Mouse (Mus musculus) CH12.LX (cell line): Measurements from ENCODE around the gene Wfdc12. TPM values are rescaled to one million over a fixed set of nuclear protein-coding genes. Genes with fewer than 3 reads are reported as not detected.

Experiments used
- DNase-seq: peaks from one replicate; pipeline ENCODE4 v3.0.0-alpha.2; 2013; ENCODE audit errors: extremely low read depth
- H3K27ac ChIP-seq: 2 replicates; pipeline ENCODE4 v1.5.1; 2012; ENCODE audit warnings: low read depth, mild to moderate bottlenecking, control low read depth, moderate library complexity; ENCODE audit not compliant: insufficient read depth
- H3K27me3 ChIP-seq: replicated peaks from 2 replicates; pipeline ENCODE3; 2012; ENCODE audit warnings: inconsistent platforms
- H3K36me3 ChIP-seq, 2 experiments: replicated peaks in 1 of 2; 2 replicates each; pipeline versions ENCODE3 to v1.6.1; 2012; ENCODE audit warnings: inconsistent platforms in 1 of 2, low read length in 1 of 2, mild to moderate bottlenecking in 1 of 2, mixed read lengths in 1 of 2, moderate library complexity in 1 of 2; ENCODE audit not compliant: control insufficient read depth in 1 of 2, insufficient read depth in 1 of 2
- H3K4me1 ChIP-seq, 2 experiments: 2 replicates each; pipeline ENCODE4 v1.6.1; 2012; ENCODE audit warnings: inconsistent platforms in 1 of 2, moderate library complexity in 1 of 2; ENCODE audit not compliant: insufficient read depth in 2 of 2, control insufficient read depth in 1 of 2
- H3K4me2 ChIP-seq: 2 replicates; pipeline ENCODE4 v1.6.1; 2012; ENCODE audit warnings: low read depth, mild to moderate bottlenecking, control low read depth; ENCODE audit not compliant: poor library complexity, insufficient read depth, severe bottlenecking
- H3K4me3 ChIP-seq, 3 experiments: fragments of 150-350 bp in 1 of 3; sonication (generic) in 1 of 3; replicated peaks in 1 of 3; 2 replicates each; pipeline versions ENCODE3 to v1.5.1; 2011 to 2012; ENCODE audit warnings: low read depth in 2 of 3, low read length in 2 of 3, mild to moderate bottlenecking in 2 of 3, moderate library complexity in 2 of 3, control low read depth in 1 of 3, improper control_type of control experiment in 1 of 3, inconsistent platforms in 1 of 3, mixed read lengths in 1 of 3; ENCODE audit not compliant: poor library complexity in 1 of 3
- H3K79me2 ChIP-seq: replicated peaks from 2 replicates; pipeline ENCODE4 v1.6.1; 2012; ENCODE audit warnings: mild to moderate bottlenecking, moderate library complexity; ENCODE audit not compliant: control insufficient read depth, poor library complexity, insufficient read depth, severe bottlenecking; ENCODE audit errors: extremely low read depth
- H3K9ac ChIP-seq: 2 replicates; pipeline ENCODE4 v1.6.1; 2012; ENCODE audit warnings: low read depth, mild to moderate bottlenecking, control low read depth, moderate library complexity; ENCODE audit not compliant: insufficient read depth
- H3K9me3 ChIP-seq: replicated peaks from 2 replicates; pipeline ENCODE3; 2012; ENCODE audit warnings: low read length, inconsistent platforms, mixed read lengths
- BHLHE40 ChIP-seq: IDR thresholded peaks from 2 replicates; pipeline ENCODE4 v1.6.1; 2011; ENCODE audit warnings: mild to moderate bottlenecking, low read depth, low read length, improper control_type of control experiment
- CHD2 ChIP-seq: IDR thresholded peaks from 2 replicates; pipeline ENCODE4 v1.6.1; 2011; ENCODE audit warnings: low read length, improper control_type of control experiment
- CTCF ChIP-seq, 2 experiments: IDR thresholded peaks in 1 of 2; conservative IDR thresholded peaks in 1 of 2; 2 replicates each; pipeline ENCODE4 v1.5.1; 2011 to 2012; ENCODE audit warnings: low read depth in 2 of 2, low read length in 2 of 2, improper control_type of control experiment in 1 of 2, inconsistent platforms in 1 of 2, mild to moderate bottlenecking in 1 of 2, moderate library complexity in 1 of 2
- E2F4 ChIP-seq: IDR thresholded peaks from 2 replicates; pipeline ENCODE4 v1.6.1; 2011; ENCODE audit warnings: low read depth, low read length, improper control_type of control experiment; ENCODE audit not compliant: insufficient replicate concordance
- ELF1 ChIP-seq: IDR thresholded peaks from 2 replicates; pipeline ENCODE4 v1.6.1; 2014; ENCODE audit warnings: low read depth, mild to moderate bottlenecking, inconsistent platforms, low read length, improper control_type of control experiment
- EP300 ChIP-seq: IDR thresholded peaks from 2 replicates; pipeline ENCODE4 v1.6.1; 2011; ENCODE audit warnings: low read length, improper control_type of control experiment
- ETS1 ChIP-seq: conservative IDR thresholded peaks from 2 replicates; pipeline ENCODE4 v1.6.1; 2012; ENCODE audit warnings: low read depth, mild to moderate bottlenecking, inconsistent platforms, low read length, improper control_type of control experiment, moderate library complexity
- GABPA ChIP-seq: IDR thresholded peaks from 2 replicates; pipeline ENCODE4 v1.6.1; 2012; ENCODE audit warnings: low read depth, low read length, improper control_type of control experiment, inconsistent platforms; ENCODE audit not compliant: insufficient replicate concordance
- IRF4 ChIP-seq: IDR thresholded peaks from 2 replicates; pipeline ENCODE4 v1.6.1; 2014; ENCODE audit warnings: low read depth, mild to moderate bottlenecking, inconsistent platforms, low read length, improper control_type of control experiment
- JUND ChIP-seq: conservative IDR thresholded peaks from 2 replicates; pipeline ENCODE4 v1.6.1; 2011; ENCODE audit warnings: low read depth, low read length, improper control_type of control experiment
- KAT2A ChIP-seq: IDR thresholded peaks from 2 replicates; pipeline ENCODE4 v1.6.1; 2012; ENCODE audit warnings: low read length, improper control_type of control experiment, inconsistent platforms; ENCODE audit not compliant: insufficient replicate concordance
- MAX ChIP-seq: IDR thresholded peaks from 2 replicates; pipeline ENCODE4 v1.6.1; 2011; ENCODE audit warnings: low read length, improper control_type of control experiment
- MAZ ChIP-seq: IDR thresholded peaks from 2 replicates; pipeline ENCODE4 v1.6.1; 2012; ENCODE audit warnings: low read depth, mild to moderate bottlenecking, inconsistent platforms, low read length, improper control_type of control experiment, moderate library complexity
- MEF2A ChIP-seq: IDR thresholded peaks from 2 replicates; pipeline ENCODE4 v1.6.1; 2014; ENCODE audit warnings: low read depth, mild to moderate bottlenecking, inconsistent platforms, low read length, improper control_type of control experiment, borderline replicate concordance
- MYC ChIP-seq: IDR thresholded peaks from 2 replicates; pipeline ENCODE4 v1.6.1; 2011; ENCODE audit warnings: low read depth, mild to moderate bottlenecking, improper control_type of control experiment, low read length
- RCOR1 ChIP-seq: conservative IDR thresholded peaks from 2 replicates; pipeline ENCODE4 v1.6.1; 2012; ENCODE audit warnings: low read depth, mild to moderate bottlenecking, inconsistent platforms, low read length, improper control_type of control experiment
- SIN3A ChIP-seq: IDR thresholded peaks from 2 replicates; pipeline ENCODE4 v1.6.1; 2012; ENCODE audit warnings: low read length, improper control_type of control experiment, inconsistent platforms
- SMC3 ChIP-seq: IDR thresholded peaks from 2 replicates; pipeline ENCODE4 v1.6.1; 2011; ENCODE audit warnings: low read depth, low read length, improper control_type of control experiment
- TBP ChIP-seq: conservative IDR thresholded peaks from 2 replicates; pipeline ENCODE4 v1.6.1; 2011; ENCODE audit warnings: low read depth, low read length, improper control_type of control experiment
- UBTF ChIP-seq: IDR thresholded peaks from 2 replicates; pipeline ENCODE4 v1.6.1; 2012; ENCODE audit warnings: low read depth, mild to moderate bottlenecking, inconsistent platforms, low read length, improper control_type of control experiment, moderate library complexity
- USF1 ChIP-seq: IDR thresholded peaks from 2 replicates; pipeline ENCODE4 v1.6.1; 2014; ENCODE audit warnings: low read depth, mild to moderate bottlenecking, inconsistent platforms, low read length, improper control_type of control experiment
- ZMIZ1 ChIP-seq: IDR thresholded peaks from 2 replicates; pipeline ENCODE4 v1.6.1; 2012; ENCODE audit warnings: low read depth, mild to moderate bottlenecking, inconsistent platforms, low read length, improper control_type of control experiment
- dilution Hi-C: fragments of 300-500 bp; cut with MboI; formaldehyde crosslinking; loops from 2 replicates; pipeline ENCODE4 v1.14.3; 2020; ENCODE audit warnings: low sequenced_read_pairs; ENCODE audit not compliant: extremely low pct_unique_long_range_greater_than_20kb, extremely low pct_ligation_motif_present
- in situ Hi-C: fragments of 300-500 bp; cut with MboI; formaldehyde crosslinking; loops from 3 replicates; pipeline ENCODE4 v1.14.3; 2019; ENCODE audit warnings: low sequenced_read_pairs, low pct_ligation_motif_present, low pct_unique_long_range_greater_than_20kb, mixed read lengths
- polyA plus RNA-seq: library from polyadenylated mRNA; unstranded; fragments of >175 nt; gene quantifications from 2 replicates; pipeline ENCODE4 v1.2.1, GENCODE M21; 2012; ENCODE audit warnings: low read depth; ENCODE audit not compliant: insufficient read length
- total RNA-seq, 2 experiments: library from RNA; depleted of rRNA; stranded (reverse); fragments of 300-350 nt in 1 of 2; fragments of >200 nt in 1 of 2; gene quantifications; 2 replicates each; pipeline ENCODE4 v1.2.3; 2012 to 2014

The Wfdc12 gene
- total and polyA plus RNA-seq, 3 experiments = not detected

- Histone ChIP-seq H3K27me3 (no peaks in the 10 kb centered on the region), H3K9ac (no peak overlapping the region), H3K4me2 (no peak overlapping the region), H3K36me3 (peaks cover 73 to 95% of the 10 kb centered on the region in 2 experiments), H3K27ac (no peak overlapping the region), H3K4me1 (peaks cover 0 to 17% of the 10 kb centered on the region in 2 experiments; a peak in 2 of 4 replicates), H3K9me3 (no peaks in the 10 kb centered on the region), H3K4me3 (no peak overlapping the region), H3K79me2 (no peaks in the 10 kb centered on the region)
- no peak for DNase-seq
- TF ChIP-seq TBP (no peak), RCOR1 (no peak), MYC (no peak), EP300 (no peak), SMC3 (no peak), KAT2A (no peak), ETS1 (no peak)
- in situ Hi-C loops (no loop called here), dilution Hi-C loops (no loop called here)
Measured at GRCm38 (mm10) chr2:164152341-164152740, 38.1 kb downstream of the Wfdc12 start.

GRCm38 (mm10) chr2:164150086-164150760 is 40.2 kb downstream of the Wfdc12 start:
- no peak for DNase-seq
- no peak overlapping the region for H3K9ac ChIP-seq
- no peak overlapping the region for H3K4me2 ChIP-seq
- no peaks in the 10 kb centered on the region for H3K79me2 ChIP-seq
- H3K4me1 ChIP-seq = peaks cover 2 to 38% of the 10 kb centered on the region in 2 experiments; a peak in 3 of 4 replicates
- no peak overlapping the region for H3K27ac ChIP-seq
- no peak for TF ChIP-seq JUND
- no peak for TF ChIP-seq ELF1
- TF ChIP-seq KAT2A = no peak
- no peak for TF ChIP-seq USF1
- no peak for TF ChIP-seq CHD2
- no peak for TF ChIP-seq CTCF (conservative IDR thresholded peaks at IDR 0.05 in 1 of 2, IDR thresholded peaks at IDR 0.05 in 1 of 2; ENCODE audit: low read depth in 2 of 2, low read length in 2 of 2)
- in situ Hi-C loops (no loop called here), dilution Hi-C loops (no loop called here)
- H3K36me3 ChIP-seq = peaks cover 77 to 96% of the 10 kb centered on the region in 2 experiments
- H3K27me3 ChIP-seq = no peaks in the 10 kb centered on the region
- no peak overlapping the region for H3K4me3 ChIP-seq
- H3K9me3 ChIP-seq = no peaks in the 10 kb centered on the region

- Histone ChIP-seq H3K4me3 (no peak overlapping the region), H3K79me2 (peaks cover 5% of the 10 kb centered on the region; the same call in 1 of the 2 replicates), H3K4me2 (no peak overlapping the region), H3K9ac (no peak overlapping the region), H3K9me3 (no peaks in the 10 kb centered on the region), H3K4me1 (peaks cover 5 to 74% of the 10 kb centered on the region in 2 experiments; a peak in 3 of 4 replicates), H3K27me3 (no peaks in the 10 kb centered on the region), H3K36me3 (peaks cover 62 to 93% of the 10 kb centered on the region in 2 experiments), H3K27ac (no peak overlapping the region)
- dilution Hi-C loops = no loop called here
- TF ChIP-seq MAZ (no peak), E2F4 (no peak), UBTF (no peak), MEF2A (no peak), BHLHE40 (no peak), MAX (no peak), SIN3A (no peak), IRF4 (no peak), ZMIZ1 (no peak), GABPA (no peak)
- in situ Hi-C loops = no loop called here
- DNase-seq = no peak
Measured at GRCm38 (mm10) chr2:164146556-164146955, 43.9 kb downstream of the Wfdc12 start.
